Mouse (Mus musculus): Measurements from ENCODE around the gene Nat8f2. TPM values are rescaled to one million over a fixed set of nuclear protein-coding genes. Genes with fewer than 3 reads are reported as not detected.
A peak's percentile ranks its signal among the peaks of the same experiment; 100 is the strongest.
"Not testable (repeated sequence)": the region's sequence is repeated elsewhere in the genome, so short reads cannot be mapped to it uniquely, and the experiment has no call there.

Gene Nat8f2
- polyA plus RNA-seq, 1 experiment from 2014 or later = not detected

GRCm38 (mm10) chr6:85849240-85849639, 19.7 kb downstream of the Nat8f2 start:
- no peak overlapping the region for H3K4me3 ChIP-seq (replicated peaks; ENCODE audit: low read length)
- no peaks in the 10 kb centered on the region for H3K36me3 ChIP-seq (replicated peaks; ENCODE audit: control insufficient read depth, insufficient read depth)
- 23% methylated on average over 2 of the region's 2 CpGs for WGBS
- no peaks in the 10 kb centered on the region for H3K9me3 ChIP-seq (ENCODE audit: control insufficient read depth, low read length)
- no peak overlapping the region for H3K4me2 ChIP-seq (replicated peaks)
- H3K27ac ChIP-seq = no peak overlapping the region
- 0 out of 2 replicates have a peak, but pooled peaks cover 3% of the 10 kb centered on the region for H3K4me1 ChIP-seq (replicated peaks; ENCODE audit: control insufficient read depth, insufficient read depth, low read length)
- ATAC-seq (ENCODE audit: low FRiP score) (no peak), DNase-seq (ENCODE audit: low spot score) (no peak)
- H3K27me3 ChIP-seq (ENCODE audit: control insufficient read depth, insufficient read depth, low read length) = no peaks in the 10 kb centered on the region
- no peak overlapping the region for H3K9ac ChIP-seq

- H3K27ac ChIP-seq = no peak overlapping the region
- no peak overlapping the region for H3K4me3 ChIP-seq (replicated peaks; ENCODE audit: low read length)
- H3K9me3 ChIP-seq (ENCODE audit: control insufficient read depth, low read length) = no peaks in the 10 kb centered on the region
- no peak for ATAC-seq (ENCODE audit: low FRiP score)
- no peaks in the 10 kb centered on the region for H3K27me3 ChIP-seq (ENCODE audit: control insufficient read depth, insufficient read depth, low read length)
- no peak for DNase-seq (ENCODE audit: low spot score)
- H3K9ac ChIP-seq = no peak overlapping the region
- no peaks in the 10 kb centered on the region for H3K36me3 ChIP-seq (replicated peaks; ENCODE audit: control insufficient read depth, insufficient read depth)
- no peak overlapping the region for H3K4me2 ChIP-seq (replicated peaks)
- H3K4me1 ChIP-seq (replicated peaks; ENCODE audit: control insufficient read depth, insufficient read depth, low read length) = 0 out of 2 replicates have a peak, but pooled peaks cover 3% of the 10 kb centered on the region
- 97% methylated on average over 4 of the region's 4 CpGs for WGBS
Measured at GRCm38 (mm10) chr6:85848140-85848539, 20.8 kb downstream of the Nat8f2 start.

GRCm38 (mm10) chr6:85846921-85847320, 22.0 kb downstream of the Nat8f2 start:
- no peaks in the 10 kb centered on the region for H3K27me3 ChIP-seq (ENCODE audit: control insufficient read depth, insufficient read depth, low read length)
- H3K4me3 ChIP-seq (replicated peaks; ENCODE audit: low read length) = no peak overlapping the region
- no peaks in the 10 kb centered on the region for H3K36me3 ChIP-seq (replicated peaks; ENCODE audit: control insufficient read depth, insufficient read depth)
- H3K27ac ChIP-seq = no peak overlapping the region
- H3K4me1 ChIP-seq (replicated peaks; ENCODE audit: control insufficient read depth, insufficient read depth, low read length) = 0 out of 2 replicates have a peak, but pooled peaks cover 3% of the 10 kb centered on the region
- DNase-seq (ENCODE audit: low spot score) = no peak
- ATAC-seq (ENCODE audit: low FRiP score) = no peak
- no peaks in the 10 kb centered on the region for H3K9me3 ChIP-seq (ENCODE audit: control insufficient read depth, low read length)
- WGBS = 64% methylated on average over 1 of the region's 1 CpGs
- no peak overlapping the region for H3K9ac ChIP-seq
- no peak overlapping the region for H3K4me2 ChIP-seq (replicated peaks)

GRCm38 (mm10) chr6:85843677-85844458, 25.1 kb downstream of the Nat8f2 start:
- WGBS = 60% methylated on average over 25 of the region's 25 CpGs
- ATAC-seq (ENCODE audit: low FRiP score) = not testable (repeated sequence)

GRCm38 (mm10) chr6:85839982-85840381, 29.0 kb downstream of the Nat8f2 start:
- no peaks in the 10 kb centered on the region for H3K36me3 ChIP-seq (replicated peaks; ENCODE audit: control insufficient read depth, insufficient read depth)
- H3K4me3 ChIP-seq (replicated peaks; ENCODE audit: low read length) = no peak overlapping the region
- no peaks in the 10 kb centered on the region for H3K27me3 ChIP-seq (ENCODE audit: control insufficient read depth, insufficient read depth, low read length)
- no peak overlapping the region for H3K27ac ChIP-seq
- no peaks in the 10 kb centered on the region for H3K9me3 ChIP-seq (ENCODE audit: control insufficient read depth, low read length)
- DNase-seq (ENCODE audit: low spot score) (peak; percentile 38), ATAC-seq (ENCODE audit: low FRiP score) (no peak)
- no peak overlapping the region for H3K4me2 ChIP-seq (replicated peaks)
- H3K9ac ChIP-seq = no peak overlapping the region
- whole genome bisulfite sequencing = 38% methylated on average over 4 of the region's 4 CpGs
- H3K4me1 ChIP-seq (replicated peaks; ENCODE audit: control insufficient read depth, insufficient read depth, low read length) = no peaks in the 10 kb centered on the region

More at GRCm38 (mm10) chr6:85843677-85844458, 25.1 kb downstream of the Nat8f2 start:
- not testable (repeated sequence) for H3K4me2 ChIP-seq (replicated peaks); DNase-seq (ENCODE audit: low spot score); H3K4me3 ChIP-seq (replicated peaks; ENCODE audit: low read length); H3K27ac ChIP-seq; H3K36me3 ChIP-seq (replicated peaks; ENCODE audit: control insufficient read depth, insufficient read depth); H3K9ac ChIP-seq; H3K9me3 ChIP-seq (ENCODE audit: control insufficient read depth, low read length); H3K27me3 ChIP-seq (ENCODE audit: control insufficient read depth, insufficient read depth, low read length); H3K4me1 ChIP-seq (replicated peaks; ENCODE audit: control insufficient read depth, insufficient read depth, low read length)

GRCm38 (mm10) chr6:85838674-85839073, 30.3 kb downstream of the Nat8f2 start:
- no peak for DNase-seq (ENCODE audit: low spot score)
- Histone ChIP-seq H3K27ac (no peak overlapping the region), H3K4me2 (replicated peaks) (no peak overlapping the region), H3K4me3 (replicated peaks; ENCODE audit: low read length) (no peak overlapping the region), H3K27me3 (ENCODE audit: control insufficient read depth, insufficient read depth, low read length) (no peaks in the 10 kb centered on the region), H3K9me3 (ENCODE audit: control insufficient read depth, low read length) (no peaks in the 10 kb centered on the region), H3K4me1 (replicated peaks; ENCODE audit: control insufficient read depth, insufficient read depth, low read length) (no peaks in the 10 kb centered on the region), H3K9ac (no peak overlapping the region), H3K36me3 (replicated peaks; ENCODE audit: control insufficient read depth, insufficient read depth) (no peaks in the 10 kb centered on the region)
- no peak for ATAC-seq (ENCODE audit: low FRiP score)
- 55% methylated on average over 8 of the region's 8 CpGs for WGBS

GRCm38 (mm10) chr6:85837307-85837706, 31.7 kb downstream of the Nat8f2 start:
- peak; percentile 45 for DNase-seq (ENCODE audit: low spot score)
- H3K27me3 ChIP-seq (ENCODE audit: control insufficient read depth, insufficient read depth, low read length); ATAC-seq (ENCODE audit: low FRiP score); H3K9ac ChIP-seq; H3K36me3 ChIP-seq (replicated peaks; ENCODE audit: control insufficient read depth, insufficient read depth); H3K27ac ChIP-seq; H3K4me1 ChIP-seq (replicated peaks; ENCODE audit: control insufficient read depth, insufficient read depth, low read length); H3K4me3 ChIP-seq (replicated peaks; ENCODE audit: low read length); H3K9me3 ChIP-seq (ENCODE audit: control insufficient read depth, low read length); H3K4me2 ChIP-seq (replicated peaks): not testable (repeated sequence)
- 18% methylated on average over 9 of the region's 12 CpGs for WGBS

GRCm38 (mm10) chr6:85836827-85837226, 32.1 kb downstream of the Nat8f2 start:
- WGBS = 11% methylated on average over 8 of the region's 9 CpGs
- not testable (repeated sequence) for H3K36me3 ChIP-seq (replicated peaks; ENCODE audit: control insufficient read depth, insufficient read depth); H3K9me3 ChIP-seq (ENCODE audit: control insufficient read depth, low read length); H3K27ac ChIP-seq; H3K4me3 ChIP-seq (replicated peaks; ENCODE audit: low read length); H3K27me3 ChIP-seq (ENCODE audit: control insufficient read depth, insufficient read depth, low read length); H3K4me1 ChIP-seq (replicated peaks; ENCODE audit: control insufficient read depth, insufficient read depth, low read length); DNase-seq (ENCODE audit: low spot score); H3K4me2 ChIP-seq (replicated peaks); H3K9ac ChIP-seq; ATAC-seq (ENCODE audit: low FRiP score)

- H3K9ac ChIP-seq; ATAC-seq (ENCODE audit: low FRiP score); H3K27ac ChIP-seq; H3K4me3 ChIP-seq (replicated peaks; ENCODE audit: low read length); DNase-seq (ENCODE audit: low spot score); H3K27me3 ChIP-seq (ENCODE audit: control insufficient read depth, insufficient read depth, low read length); H3K4me2 ChIP-seq (replicated peaks); H3K4me1 ChIP-seq (replicated peaks; ENCODE audit: control insufficient read depth, insufficient read depth, low read length); H3K9me3 ChIP-seq (ENCODE audit: control insufficient read depth, low read length); H3K36me3 ChIP-seq (replicated peaks; ENCODE audit: control insufficient read depth, insufficient read depth): not testable (repeated sequence)
- WGBS = 85% methylated on average over 5 of the region's 5 CpGs
Measured at GRCm38 (mm10) chr6:85836098-85836497, 32.9 kb downstream of the Nat8f2 start.

All from hindbrain, embryonic 14.5 days (tissue).